Mouse (Mus musculus): ENCODE results near the gene Smco1. TPM values are rescaled to one million over a fixed set of nuclear protein-coding genes. Genes with fewer than 3 reads are reported as not detected.
"Not testable (repeated sequence)": the region's sequence is repeated elsewhere in the genome, so short reads cannot be mapped to it uniquely, and the experiment has no call there.

Smco1 gene
- total RNA-seq (2021) = 1 to 10 TPM; 3.2 to 5.4 TPM
- long read RNA-seq, experiment 1 = 0 reads
- long read RNA-seq, experiment 2, transcript Smco1-201 (3 exons, 1,410 nt) = major isoform, 5 of 8 reads
- long read RNA-seq, experiment 2, partial matches to known transcripts = 0 of 8 reads
- long read RNA-seq, experiment 2, other reads (novel, unspliced or antisense) = 3 of 8 reads

DNA sequence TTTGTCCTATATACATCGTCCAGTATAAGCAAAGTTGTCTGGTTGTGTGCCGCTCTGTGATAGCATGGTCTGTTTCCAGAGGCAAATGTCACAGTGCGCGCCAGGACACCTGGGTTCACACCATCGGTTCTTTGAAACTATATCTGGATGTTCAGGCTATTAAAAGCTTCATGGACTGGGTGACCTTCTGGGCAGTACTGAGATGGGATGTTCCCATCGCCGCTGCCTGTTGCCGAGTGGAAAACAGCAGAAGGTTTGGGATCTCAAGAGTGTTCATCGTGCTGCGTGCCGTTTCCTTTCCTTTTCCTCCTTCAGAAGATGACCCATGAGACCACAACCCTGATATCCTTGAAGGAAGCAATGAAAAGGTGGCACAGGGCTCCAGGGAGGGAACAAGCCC, at the start of gene Smco1:
Smco1 (plus strand) TSS at position 178 of the 400 bp plus-strand sequence.
- DNase-seq (ENCODE audit: low spot score in 2 of 2) = no peak

DNA sequence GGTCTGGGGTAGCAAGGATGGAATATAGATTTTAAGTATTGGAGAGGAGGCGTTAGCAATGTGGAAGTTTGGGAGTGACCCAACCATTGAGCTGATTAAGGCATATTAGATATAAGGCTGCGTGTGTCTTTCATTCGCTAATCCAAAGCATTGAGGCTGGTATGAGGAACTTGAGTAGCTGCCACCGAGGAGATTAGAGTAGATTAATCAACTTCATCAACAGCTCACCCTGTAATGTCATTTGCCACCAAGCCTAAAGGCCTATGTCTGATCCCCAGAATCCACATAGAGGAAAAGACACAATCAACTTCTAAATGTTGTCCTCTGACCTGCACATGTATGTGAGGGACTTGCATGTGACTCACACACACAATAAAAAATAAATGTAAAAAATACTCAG, 49.5 kb upstream of the Smco1 start:
- no peak for DNase-seq (ENCODE audit: low spot score in 2 of 2)

DNA sequence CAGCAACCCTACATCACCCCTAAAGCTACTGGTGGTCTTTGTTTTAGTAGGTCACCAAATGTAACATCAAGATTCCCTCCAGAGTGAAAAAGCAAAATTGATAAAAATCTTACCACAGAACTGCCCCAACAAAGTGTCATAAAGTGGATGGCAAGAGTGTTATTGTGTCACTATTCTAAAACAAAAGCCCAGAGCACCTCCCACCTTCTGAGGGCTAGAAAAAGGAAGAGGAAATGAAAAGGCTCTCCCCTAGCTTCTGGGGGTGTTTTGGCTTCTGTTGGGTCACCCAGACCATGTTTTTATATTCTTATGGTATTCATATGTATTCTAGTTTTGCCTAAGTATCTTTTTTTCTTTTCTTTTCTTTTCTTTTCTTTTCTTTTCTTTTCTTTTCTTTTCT, 48.9 kb upstream of the Smco1 start:
- DNase-seq (ENCODE audit: low spot score in 2 of 2) = no peak

DNA sequence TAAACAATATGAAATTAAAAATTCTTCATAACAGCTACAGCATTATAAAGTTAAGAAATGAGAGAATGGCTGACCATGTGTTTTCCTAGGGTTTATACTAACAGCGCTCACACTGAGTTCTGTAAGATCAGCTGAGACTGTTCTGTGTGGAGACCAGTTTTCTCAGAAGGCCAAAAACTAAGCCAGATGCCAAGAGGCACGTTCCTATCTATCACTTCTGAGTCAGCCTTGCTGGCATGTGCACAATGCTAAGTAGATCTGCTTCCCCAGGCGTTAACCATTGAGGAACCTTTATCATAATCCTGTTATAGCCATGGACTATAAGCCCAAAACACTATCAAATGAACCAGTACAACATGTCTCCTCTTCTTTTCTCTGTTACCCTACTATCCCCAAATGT, 39.2 kb upstream of the Smco1 start:
- not testable (repeated sequence) for DNase-seq (ENCODE audit: low spot score in 2 of 2)

DNA sequence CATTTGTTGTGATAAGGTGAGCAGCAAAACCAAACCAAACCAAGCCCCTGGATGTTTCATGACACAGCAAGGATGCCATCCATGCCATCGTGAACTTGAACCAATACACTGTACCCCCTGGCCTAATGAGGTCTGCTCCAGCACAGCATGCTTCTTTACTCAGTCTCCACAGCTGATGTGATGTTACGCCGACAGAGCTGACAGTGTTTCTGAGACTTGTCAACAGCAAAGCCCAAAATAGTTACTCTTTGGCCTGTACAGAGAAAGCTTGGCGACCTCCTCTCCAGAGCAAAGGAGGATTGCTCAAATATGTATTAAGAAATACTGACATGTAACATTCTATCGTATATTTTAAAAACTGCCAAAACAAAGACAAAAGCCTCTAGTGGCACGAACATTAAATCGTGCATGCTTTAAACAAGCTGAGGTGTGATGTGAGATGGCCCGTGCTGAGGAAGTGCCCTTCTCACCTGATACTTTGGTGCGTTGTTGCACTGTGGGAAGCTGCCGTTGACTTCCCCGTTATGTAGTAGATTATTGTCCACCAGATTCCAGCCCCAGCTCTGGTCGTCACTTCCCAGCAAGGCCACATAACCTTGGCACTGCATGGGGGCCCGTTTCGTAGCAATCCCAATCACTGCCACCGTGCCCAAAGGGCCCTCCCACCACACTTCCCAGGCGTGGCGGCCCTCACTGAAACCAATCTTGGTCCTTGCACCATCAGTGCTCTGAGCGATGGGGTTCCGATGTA, 33.2 kb upstream of the Smco1 start:
- DNase-seq (ENCODE audit: low spot score in 2 of 2) = no peak

DNA sequence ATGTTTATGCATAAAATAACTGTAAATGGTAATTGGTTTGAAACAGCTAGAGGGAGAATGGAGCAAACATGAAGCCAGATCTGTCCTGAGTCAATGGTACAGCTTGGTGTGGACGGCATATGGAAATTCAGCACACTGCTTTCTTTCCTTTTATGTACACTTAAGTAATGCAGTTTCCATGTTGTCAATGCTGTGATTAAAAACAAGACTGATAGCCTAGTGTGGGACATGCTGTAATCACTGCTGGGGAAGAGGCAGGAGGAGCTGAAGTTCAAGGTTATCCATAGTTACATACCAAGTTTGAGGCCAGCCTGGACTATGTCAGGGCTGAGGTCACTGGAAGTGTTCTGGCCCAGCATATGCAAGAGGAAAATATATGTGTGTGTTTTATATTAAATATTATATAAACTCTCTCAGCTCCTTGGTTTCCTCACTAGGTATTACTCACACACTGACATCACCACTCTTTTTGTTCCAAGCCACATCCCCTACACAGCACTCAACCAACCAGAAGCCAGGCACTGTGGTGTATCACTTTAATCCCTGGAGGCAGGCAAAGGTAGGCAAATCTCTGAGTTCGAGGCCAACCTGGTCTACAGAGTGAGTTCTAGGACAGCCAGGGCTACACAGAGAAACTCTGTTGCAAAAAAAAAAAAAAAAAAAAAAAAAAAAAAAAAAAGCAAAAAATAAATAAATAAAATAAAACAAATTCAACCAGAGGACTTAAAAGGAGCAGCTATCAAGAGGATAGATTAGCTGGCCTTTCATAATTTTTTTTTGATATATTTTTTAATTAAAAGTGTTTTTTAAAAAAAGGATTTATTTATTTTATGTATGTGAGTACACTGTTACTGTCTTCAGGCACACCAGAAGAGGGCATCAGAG, 31.6 kb upstream of the Smco1 start:
- no peak for DNase-seq (ENCODE audit: low spot score in 2 of 2)

DNA sequence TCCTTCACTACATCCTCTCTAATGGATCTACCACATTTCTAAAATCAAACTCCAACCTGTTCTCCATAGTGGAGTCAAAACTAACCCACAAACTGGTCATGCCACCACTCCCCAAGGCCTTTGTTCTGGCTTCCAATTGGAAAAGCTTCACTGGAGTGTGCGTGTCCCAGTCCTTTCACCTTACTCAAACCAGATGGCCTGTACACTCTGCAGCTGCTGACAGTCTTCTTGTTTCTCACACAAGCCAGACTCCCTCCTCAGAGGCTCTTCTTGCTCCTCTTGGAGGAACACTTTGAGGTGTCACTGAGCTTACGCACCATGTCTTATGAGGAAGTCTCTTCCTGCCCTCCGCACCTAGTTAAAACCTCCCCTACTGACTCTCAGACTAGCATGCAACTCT, 27.4 kb upstream of the Smco1 start:
- no peak for DNase-seq (ENCODE audit: low spot score in 2 of 2)

DNA sequence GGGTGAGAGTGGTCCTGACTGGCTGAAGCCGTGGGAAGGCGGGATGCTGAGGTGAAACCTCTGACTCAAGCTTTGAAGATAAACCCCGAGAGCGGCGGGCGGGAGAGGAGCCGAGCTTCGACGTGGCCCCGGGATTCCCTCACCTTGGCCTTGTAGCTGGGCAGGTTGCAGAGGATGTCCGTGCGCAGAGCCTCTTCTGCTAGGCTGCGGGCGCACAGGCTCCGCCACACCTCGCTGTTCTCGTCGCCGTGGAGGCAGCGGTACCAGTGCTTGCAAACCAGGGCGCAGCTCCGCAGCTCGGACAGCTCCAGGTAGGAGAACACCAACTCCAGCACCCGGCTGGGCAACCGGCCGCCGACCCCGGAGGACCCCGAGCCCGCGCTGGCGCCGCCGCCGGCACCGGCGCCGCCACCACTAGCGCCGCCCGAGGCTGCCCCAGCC, 24.9 kb upstream of the Smco1 start:
- peak; percentile 27 to 54 for DNase-seq (ENCODE audit: low spot score in 2 of 2)

DNA sequence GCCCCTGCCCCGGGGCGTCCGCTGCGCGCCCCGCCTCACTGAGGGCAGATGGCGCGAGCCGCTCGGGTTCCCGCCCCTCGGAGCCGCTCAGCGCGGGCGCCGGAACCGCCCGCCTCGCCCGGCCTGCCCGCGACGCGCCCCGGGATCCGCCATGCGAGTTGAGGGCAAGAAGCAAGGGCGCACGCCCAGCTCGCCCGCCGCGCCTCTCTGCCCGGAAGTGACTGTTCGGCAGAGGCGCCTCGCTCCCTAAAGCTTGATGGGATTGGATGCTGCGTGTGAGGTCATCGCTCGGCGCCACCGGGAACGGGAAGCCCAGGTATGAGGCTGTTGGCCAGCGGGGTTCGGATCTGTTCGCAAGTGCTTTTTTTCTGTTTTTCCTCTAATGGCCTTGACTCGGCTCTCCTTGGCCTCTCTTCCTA, 24.3 kb upstream of the Smco1 start, which contains the start of the genes Fbxo45 and Wdr53:
Fbxo45 (minus strand) TSS at position 207 of the 419 bp plus-strand sequence.
Wdr53 (plus strand) TSS at position 276 of the 419 bp plus-strand sequence.
- peak; percentile 92 to 97 for DNase-seq (ENCODE audit: low spot score in 2 of 2)

DNA sequence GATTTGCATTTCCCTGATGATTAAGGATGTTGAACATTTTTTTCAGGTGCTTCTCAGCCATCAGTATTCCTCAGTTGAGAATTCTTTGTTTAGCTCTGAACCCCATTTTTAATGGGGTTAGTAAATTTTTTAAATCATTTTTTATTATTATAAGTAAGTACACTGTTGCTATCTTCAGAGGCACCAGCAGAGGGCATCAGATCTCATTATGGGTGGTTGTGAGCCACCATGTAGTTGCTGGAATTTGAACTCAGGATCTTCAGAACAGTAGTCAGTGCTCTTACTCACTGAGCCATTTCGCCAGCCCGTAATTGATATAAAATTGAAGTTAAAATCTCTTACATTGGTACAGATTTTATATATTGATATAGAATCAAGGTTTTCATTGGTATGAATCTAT, 7.0 kb upstream of the Smco1 start:
- not testable (repeated sequence) for DNase-seq (ENCODE audit: low spot score in 2 of 2)

DNA sequence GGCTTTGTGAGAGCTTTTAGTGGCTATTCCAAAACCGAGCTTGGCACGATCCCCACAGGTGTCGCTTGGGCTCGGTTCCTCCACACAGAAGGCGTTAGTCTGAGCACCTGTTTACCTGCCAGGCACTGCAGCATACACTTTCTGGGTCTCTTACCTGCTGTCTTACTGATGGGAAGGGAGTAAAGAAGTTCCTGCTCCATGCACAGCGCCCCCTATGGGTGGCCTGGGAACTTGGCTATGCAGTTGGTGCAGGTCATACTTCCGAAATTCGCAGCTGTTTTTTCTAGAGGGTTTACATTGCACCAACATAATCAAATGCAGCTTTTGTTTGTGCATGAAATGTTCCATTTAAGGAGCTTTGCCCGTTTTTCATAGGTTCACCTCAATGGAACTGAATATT, 2.1 kb downstream of the Smco1 start:
- no peak for DNase-seq (ENCODE audit: low spot score in 2 of 2)

DNA sequence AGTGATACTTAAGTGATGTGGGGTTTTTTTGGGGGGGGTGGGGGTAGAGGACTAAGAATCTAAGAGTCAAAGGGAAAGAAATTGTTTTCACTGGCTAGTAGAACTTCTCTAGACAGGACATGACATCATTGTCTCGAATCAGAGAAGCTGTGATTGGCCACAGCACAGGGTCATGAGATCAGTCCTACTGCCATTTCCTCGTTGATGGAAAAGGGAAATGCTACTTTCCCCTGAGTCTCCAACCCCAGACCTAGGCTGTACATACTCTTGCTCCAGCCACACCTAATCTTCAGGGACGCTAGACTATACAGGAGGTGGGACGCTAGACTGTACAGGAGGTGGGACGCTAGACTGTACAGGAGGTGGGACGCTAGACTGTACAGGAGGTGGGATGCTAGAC, 3.8 kb downstream of the Smco1 start:
- no peak for DNase-seq (ENCODE audit: low spot score in 2 of 2)

DNA sequence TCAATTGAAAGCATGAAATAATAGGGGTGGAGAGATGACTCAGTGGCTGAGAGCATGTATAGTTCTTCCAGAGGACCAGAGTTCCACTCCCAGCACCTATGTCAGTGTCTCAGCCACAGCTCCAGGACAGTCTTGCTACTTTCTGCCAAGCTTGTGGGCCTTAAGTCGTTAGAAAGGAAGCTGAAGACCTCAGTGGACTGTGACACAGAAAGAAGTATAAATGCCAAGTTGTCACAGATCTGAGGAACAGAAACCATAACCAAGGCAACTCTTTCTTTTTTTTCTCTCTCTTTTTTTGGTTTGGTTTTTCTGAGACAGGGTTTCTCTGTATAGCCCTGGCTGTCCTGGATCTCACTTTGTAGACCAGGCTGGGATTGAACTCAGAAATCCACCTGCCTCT, 4.6 kb downstream of the Smco1 start:
- DNase-seq (ENCODE audit: low spot score in 2 of 2) = no peak

DNA sequence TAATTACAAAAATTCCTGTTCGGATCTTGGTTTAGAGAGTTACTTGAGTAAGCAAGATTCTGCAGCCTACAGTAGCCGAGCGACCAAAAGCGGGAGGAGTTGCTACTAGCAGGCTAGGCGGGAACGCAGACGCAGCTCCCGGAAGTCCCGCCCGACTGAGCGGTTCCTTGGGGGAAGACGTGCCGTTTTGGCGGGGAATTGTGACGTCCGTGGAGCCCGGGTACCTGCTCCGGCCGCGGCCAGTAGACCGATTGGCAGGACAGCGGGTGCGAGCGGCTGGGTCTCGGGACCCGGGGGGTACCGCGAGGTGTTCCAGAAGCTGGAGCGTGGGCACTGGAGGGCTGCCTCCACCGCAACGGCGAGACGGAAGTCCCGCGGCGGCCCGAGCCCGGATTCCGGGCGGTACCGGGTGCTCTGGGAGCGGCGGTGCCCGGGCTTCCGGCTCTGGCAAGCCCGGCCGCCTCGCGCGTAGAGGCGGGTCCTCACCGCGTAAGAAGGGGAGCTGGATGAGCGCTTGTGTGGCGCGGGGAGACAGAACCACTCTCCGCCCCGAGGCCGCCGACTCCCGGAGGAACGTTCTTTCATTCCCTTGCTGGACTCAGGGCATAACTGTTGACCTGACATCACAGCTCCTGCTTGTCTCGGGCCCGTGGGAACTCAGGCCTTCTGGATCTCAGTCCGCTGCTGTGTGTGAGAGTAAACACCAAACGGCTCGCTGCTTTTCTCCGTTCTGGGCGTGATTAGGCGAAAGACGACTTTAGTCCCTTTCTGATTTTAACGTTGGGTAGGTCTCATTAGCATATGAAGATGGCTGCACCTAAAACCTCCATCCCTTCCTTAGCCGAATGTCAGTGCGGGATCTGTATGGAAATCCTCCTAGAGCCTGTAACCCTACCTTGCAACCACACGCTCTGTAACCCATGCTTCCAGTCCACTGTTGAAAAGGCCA, 6.3 kb downstream of the Smco1 start, which contains the start of gene Rnf168:
Rnf168 (plus strand) TSS at position 152 of the 949 bp plus-strand sequence.
- peak; percentile 71 to 90 for DNase-seq (ENCODE audit: low spot score in 2 of 2)

DNA sequence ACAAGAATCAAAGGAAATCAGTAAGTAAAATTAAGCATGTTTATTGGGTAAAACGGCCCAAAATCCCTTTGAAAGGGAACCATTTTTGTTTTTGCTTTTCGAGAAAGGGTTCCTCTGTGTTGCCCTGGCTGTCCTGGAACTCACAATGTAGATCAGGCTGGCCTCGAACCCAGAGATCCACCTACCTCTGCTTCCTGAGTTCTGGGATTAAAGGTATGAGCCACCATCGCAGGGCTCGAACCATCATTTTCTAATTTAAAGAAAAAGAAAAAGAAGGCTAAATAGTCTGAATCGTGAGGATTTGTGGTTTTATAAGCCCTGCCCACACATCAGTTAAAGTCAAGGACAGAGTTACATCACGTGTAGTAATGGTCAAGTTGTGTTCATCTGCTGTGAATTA, 7.1 kb downstream of the Smco1 start:
- DNase-seq (ENCODE audit: low spot score in 2 of 2) = no peak

DNA sequence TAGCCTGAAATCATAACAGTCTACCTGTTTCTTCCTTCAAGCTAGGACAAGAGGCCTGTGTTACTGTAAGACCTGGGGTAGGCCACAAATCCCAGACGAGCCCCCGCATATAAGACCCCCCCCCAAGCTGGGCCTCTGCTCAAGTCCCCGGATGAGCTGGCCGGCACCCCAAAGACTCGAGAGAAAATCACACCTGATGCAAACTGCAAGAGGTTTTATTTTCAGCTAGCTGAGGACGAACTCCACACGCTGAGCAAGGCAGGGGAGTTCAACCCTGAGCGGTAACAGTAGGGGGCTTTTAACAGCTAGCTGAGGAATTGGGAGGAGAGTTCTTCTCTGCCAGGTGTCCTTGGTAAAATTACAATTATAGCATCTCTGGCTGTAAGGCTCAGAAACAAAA, 8.9 kb downstream of the Smco1 start:
- no peak for DNase-seq (ENCODE audit: low spot score in 2 of 2)

DNA sequence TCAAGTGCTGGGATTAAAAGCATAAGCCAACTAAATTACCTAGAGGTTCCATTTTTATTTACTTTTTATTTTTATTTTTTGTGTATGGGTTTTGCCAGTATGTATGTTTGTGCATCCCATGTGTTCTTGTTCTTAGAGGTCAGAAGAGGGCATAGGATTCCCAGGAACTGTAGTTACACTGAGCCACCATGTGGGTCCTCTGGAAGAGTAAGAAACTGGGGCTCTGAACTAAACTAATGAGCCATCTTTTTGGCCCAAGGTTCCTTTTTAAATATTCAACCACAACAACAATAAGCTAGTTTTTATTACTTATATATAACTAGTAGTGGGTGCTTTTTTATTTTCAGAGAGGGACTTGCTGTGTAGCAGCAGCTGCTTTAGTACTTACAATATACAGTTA, 11.3 kb downstream of the Smco1 start:
- DNase-seq (ENCODE audit: low spot score in 2 of 2) = no peak

DNA sequence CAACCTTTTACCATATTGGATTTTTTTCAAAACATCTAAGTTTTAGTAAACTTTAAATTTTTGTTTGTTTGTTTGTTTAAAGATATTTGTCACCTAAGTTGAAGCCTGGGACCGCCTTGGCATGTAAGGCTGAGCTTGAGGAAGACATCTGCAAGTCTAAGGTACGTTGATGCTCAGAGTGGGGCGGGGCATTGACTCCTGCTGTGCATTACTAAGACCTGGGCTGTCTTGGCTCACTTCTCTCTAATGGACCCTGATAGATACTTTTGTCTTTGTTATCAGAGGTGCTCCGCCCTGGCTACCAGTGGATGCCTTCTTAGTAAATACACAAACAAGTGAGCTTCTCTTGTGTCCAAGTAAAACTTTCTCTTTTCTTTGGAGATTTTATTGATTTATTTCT, 20.6 kb downstream of the Smco1 start:
- no peak for DNase-seq (ENCODE audit: low spot score in 2 of 2)

DNA sequence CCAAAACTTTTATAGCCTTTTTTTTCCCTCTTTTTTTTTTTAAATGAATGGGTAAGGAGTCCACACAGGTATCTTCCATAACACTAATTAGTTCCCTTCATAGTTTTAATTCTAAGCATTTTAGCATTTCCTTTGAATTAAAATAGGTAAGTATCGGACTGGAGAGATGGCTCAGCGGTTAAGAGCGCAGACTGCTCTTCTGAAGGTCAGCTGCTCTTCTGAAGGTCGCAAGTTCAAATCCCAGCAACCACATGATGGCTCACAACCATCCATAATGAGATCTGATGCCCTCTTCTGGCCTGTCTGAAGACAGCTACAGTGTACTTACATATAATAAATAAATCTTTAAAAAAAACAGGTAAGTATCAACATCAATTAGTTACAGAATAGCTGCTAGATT, 28.3 kb downstream of the Smco1 start:
- DNase-seq (ENCODE audit: low spot score in 2 of 2) = not testable (repeated sequence)

DNA sequence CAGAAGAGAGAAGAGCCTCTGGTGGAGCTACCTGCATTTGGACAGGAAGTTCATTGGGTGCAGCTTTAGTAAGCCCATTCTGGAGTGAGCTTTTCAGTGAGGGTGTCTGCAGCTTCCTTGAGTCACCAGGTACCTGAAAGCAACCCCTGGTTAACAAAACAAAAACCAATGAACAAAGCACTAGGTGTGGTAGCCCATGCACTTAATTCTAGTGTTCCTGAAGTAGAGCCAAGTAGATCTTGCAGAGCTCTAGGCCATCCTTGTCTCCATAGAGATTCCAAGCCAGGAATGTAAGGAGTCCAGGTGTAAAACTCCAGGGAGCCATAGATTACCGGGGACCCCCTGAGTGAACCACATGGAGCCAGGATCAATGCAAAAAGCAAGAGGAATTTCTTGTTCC, 31.8 kb downstream of the Smco1 start:
- DNase-seq (ENCODE audit: low spot score in 2 of 2) = no peak

DNA sequence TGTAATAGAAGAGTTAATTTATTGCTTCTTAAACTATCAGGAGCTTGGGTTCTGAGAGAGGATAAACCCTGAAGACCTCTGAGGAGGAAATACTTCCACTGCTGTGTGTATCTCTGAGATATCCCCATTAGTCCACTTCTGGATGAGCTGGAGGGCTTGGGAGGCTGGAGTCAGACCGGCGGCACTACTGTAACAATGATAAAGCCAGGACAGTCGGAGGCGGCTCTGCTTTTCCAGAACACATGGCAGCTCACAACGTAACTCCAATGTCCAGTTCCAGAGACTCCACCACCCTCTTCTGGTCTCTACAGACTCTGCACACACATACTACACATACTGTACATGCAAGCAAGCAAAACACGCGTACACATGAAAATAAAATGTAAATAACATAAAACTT, 32.6 kb downstream of the Smco1 start:
- no peak for DNase-seq (ENCODE audit: low spot score in 2 of 2)
